11 mouse cellular contexts compared by ENCODE assay signal in the genomic region with DNA sequence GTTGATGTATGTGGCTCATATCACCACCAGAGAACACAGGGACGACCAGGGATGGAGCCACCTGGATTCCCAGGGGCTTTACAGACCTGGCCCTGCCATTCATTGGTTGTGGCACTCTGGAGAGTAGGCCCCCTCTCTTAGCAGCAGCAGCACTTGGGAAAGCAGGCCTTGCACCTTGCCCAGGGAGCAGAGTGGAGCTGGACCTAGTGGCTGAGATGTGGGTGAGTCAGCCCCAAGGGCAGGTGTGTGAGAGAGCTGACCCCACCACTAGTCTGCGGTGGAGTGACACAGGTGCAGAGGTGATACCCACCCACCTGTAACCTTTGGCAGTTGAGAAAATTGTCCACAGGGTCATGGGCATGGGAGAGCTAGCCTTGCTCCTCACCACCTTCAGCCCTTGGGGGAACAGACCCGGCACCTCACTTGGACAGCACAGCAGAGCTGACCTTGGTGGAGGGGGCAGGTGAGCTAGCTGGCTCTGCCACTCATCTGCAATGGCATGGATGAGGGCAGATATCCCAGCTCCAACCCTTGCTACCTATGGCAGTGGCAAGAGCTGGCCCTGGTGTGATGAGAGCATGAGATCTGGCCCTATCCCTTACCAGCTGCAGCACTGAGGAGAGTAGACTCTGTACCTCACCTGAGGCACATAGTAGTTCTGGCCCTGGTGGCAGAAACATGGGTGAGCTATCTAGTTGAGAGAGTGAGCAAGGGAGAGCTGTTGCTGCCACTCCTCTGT.
DNase-seq lines count a peak whose midpoint lies in the region; ATAC-seq and TF ChIP-seq lines count a peak whose summit lies in the region.
"Had no signal": no experiment of that assay in that cellular context is flagged by ENCODE, and none has a peak within 500 bp of the region (broad histone marks: within the 10 kb centered on the region; RNA-seq: fewer than 3 reads in every experiment).

No protein-coding gene starts in this region.

- no peak for TF ChIP-seq EP300 in stomach, postnatal 0 days (optimal IDR thresholded peaks at IDR 0.05)

- no peak overlapping the region for H3K27ac ChIP-seq in forebrain, embryonic 14.5 days (ENCODE audit: low read depth, low read length)
- no peak overlapping the region for H3K27ac ChIP-seq in forebrain, embryonic 16.5 days (ENCODE audit: low read length)
- no peak overlapping the region for H3K27ac ChIP-seq in kidney, embryonic 16.5 days (ENCODE audit: low read length)
- no peak overlapping the region for H3K27ac ChIP-seq in stomach, embryonic 15.5 days
- no peak overlapping the region for H3K27ac ChIP-seq in stomach, postnatal 0 days (replicated peaks)
- H3K27ac ChIP-seq: limb, embryonic 13.5 days had no signal

- TF ChIP-seq CTCF in stomach, postnatal 0 days (IDR thresholded peaks at IDR 0.05; ENCODE audit: low read depth), result no peak

- ATAC-seq in forebrain, embryonic 14.5 days, result 0 out of 2 replicates have a peak, but pooled peaks have one; percentile 10
- ATAC-seq in forebrain, embryonic 16.5 days, result no peak
- ATAC-seq in kidney, embryonic 16.5 days (ENCODE audit: low FRiP score, low TSS enrichment), result 0 out of 2 replicates have a peak, but pooled peaks have one; percentile 19
- peak; percentile 18; the same call in 1 of the 2 replicates for ATAC-seq in stomach, embryonic 15.5 days (ENCODE audit: insufficient read depth, low FRiP score, low read depth)
- ATAC-seq in stomach, postnatal 0 days (ENCODE audit: low FRiP score, low TSS enrichment), result no peak

- no peak overlapping the region for H3K4me2 ChIP-seq in forebrain, embryonic 14.5 days (ENCODE audit: low read length)
- H3K4me2 ChIP-seq in forebrain, embryonic 16.5 days (ENCODE audit: low read length), result no peak overlapping the region
- no peak overlapping the region for H3K4me2 ChIP-seq in kidney, embryonic 16.5 days (replicated peaks; ENCODE audit: low read depth, low read length)
- H3K4me2 ChIP-seq in stomach, embryonic 15.5 days, result no peak overlapping the region
- H3K4me2 ChIP-seq in stomach, postnatal 0 days (replicated peaks; ENCODE audit: low read depth), result no peak overlapping the region
- H3K4me2 ChIP-seq: limb, embryonic 13.5 days had no signal

- no peak overlapping the region for H3K4me3 ChIP-seq in forebrain, embryonic 14.5 days (ENCODE audit: low read depth, low read length)
- H3K4me3 ChIP-seq in forebrain, embryonic 16.5 days (replicated peaks; ENCODE audit: low read length), result no peak overlapping the region
- H3K4me3 ChIP-seq in kidney, embryonic 16.5 days (ENCODE audit: low read length), result no peak overlapping the region
- no peak overlapping the region for H3K4me3 ChIP-seq in stomach, embryonic 15.5 days (replicated peaks)
- no peak overlapping the region for H3K4me3 ChIP-seq in stomach, postnatal 0 days (ENCODE audit: low read depth, low read length)
- H3K4me3 ChIP-seq: limb, embryonic 13.5 days had no signal

- no peaks in the 10 kb centered on the region for H3K27me3 ChIP-seq in forebrain, embryonic 14.5 days (replicated peaks; ENCODE audit: control insufficient read depth, insufficient read depth, low read length)
- H3K27me3 ChIP-seq in forebrain, embryonic 16.5 days (replicated peaks; ENCODE audit: control insufficient read depth, insufficient read depth, low read length), result no peaks in the 10 kb centered on the region
- no peaks in the 10 kb centered on the region for H3K27me3 ChIP-seq in kidney, embryonic 16.5 days (ENCODE audit: insufficient read depth, low read length)
- no peaks in the 10 kb centered on the region for H3K27me3 ChIP-seq in stomach, embryonic 15.5 days (replicated peaks)
- no peaks in the 10 kb centered on the region for H3K27me3 ChIP-seq in stomach, postnatal 0 days (ENCODE audit: control insufficient read depth, insufficient read depth, low read length)
- H3K27me3 ChIP-seq: limb, embryonic 13.5 days had no signal

- H3K9ac ChIP-seq in forebrain, embryonic 14.5 days (ENCODE audit: low read length), result no peak overlapping the region
- H3K9ac ChIP-seq in forebrain, embryonic 16.5 days (replicated peaks; ENCODE audit: low read depth, low read length), result no peak overlapping the region
- no peak overlapping the region for H3K9ac ChIP-seq in kidney, embryonic 16.5 days (replicated peaks; ENCODE audit: low read length)
- no peak overlapping the region for H3K9ac ChIP-seq in stomach, embryonic 15.5 days
- H3K9ac ChIP-seq in stomach, postnatal 0 days (ENCODE audit: low read length), result no peak overlapping the region
- H3K9ac ChIP-seq: limb, embryonic 13.5 days had no signal

- no peaks in the 10 kb centered on the region for H3K9me3 ChIP-seq in forebrain, embryonic 14.5 days (replicated peaks; ENCODE audit: control insufficient read depth, low read length)
- H3K9me3 ChIP-seq in forebrain, embryonic 16.5 days (ENCODE audit: control insufficient read depth, low read length), result no peaks in the 10 kb centered on the region
- no peaks in the 10 kb centered on the region for H3K9me3 ChIP-seq in kidney, embryonic 16.5 days (ENCODE audit: low read length)
- H3K9me3 ChIP-seq in stomach, embryonic 15.5 days, result no peaks in the 10 kb centered on the region
- no peaks in the 10 kb centered on the region for H3K9me3 ChIP-seq in stomach, postnatal 0 days (ENCODE audit: control insufficient read depth, low read length)
- H3K9me3 ChIP-seq: limb, embryonic 13.5 days had no signal

- no peak for DNase-seq in forebrain, embryonic 14.5 days (ENCODE audit: low spot score)
- no peak for DNase-seq in kidney, postnatal 36 days
- no peak for DNase-seq in stomach, postnatal 0 days (ENCODE audit: low spot score)
- DNase-seq in retina, postnatal 1 day, result no peak
- no peak for DNase-seq in ovary, adult 18-20 months (ENCODE audit: low spot score)
- DNase-seq: cerebellum, postnatal 14 days; right cerebral cortex, postnatal 25 days had no signal

- no peaks in the 10 kb centered on the region for H3K36me3 ChIP-seq in forebrain, embryonic 14.5 days (ENCODE audit: control insufficient read depth, insufficient read depth, low read length)
- no peaks in the 10 kb centered on the region for H3K36me3 ChIP-seq in forebrain, embryonic 16.5 days (ENCODE audit: control insufficient read depth, insufficient read depth)
- no peaks in the 10 kb centered on the region for H3K36me3 ChIP-seq in kidney, embryonic 16.5 days (ENCODE audit: insufficient read depth, low read length)
- H3K36me3 ChIP-seq in stomach, embryonic 15.5 days, result no peaks in the 10 kb centered on the region
- H3K36me3 ChIP-seq in stomach, postnatal 0 days (ENCODE audit: control insufficient read depth, insufficient read depth, low read length), result no peaks in the 10 kb centered on the region
- H3K36me3 ChIP-seq: limb, embryonic 13.5 days had no signal

- WGBS in forebrain, embryonic 14.5 days, result 85% methylated on average over 3 of the region's 3 CpGs
- whole genome bisulfite sequencing in forebrain, embryonic 16.5 days, result 88% methylated on average over 3 of the region's 3 CpGs
- WGBS in kidney, embryonic 16.5 days, result 85% methylated on average over 3 of the region's 3 CpGs
- 79% methylated on average over 3 of the region's 3 CpGs for WGBS in stomach, embryonic 15.5 days
- 84% methylated on average over 3 of the region's 3 CpGs for WGBS in stomach, postnatal 0 days

- no peaks in the 10 kb centered on the region for H3K4me1 ChIP-seq in forebrain, embryonic 14.5 days (ENCODE audit: control insufficient read depth, insufficient read depth, low read length)
- no peaks in the 10 kb centered on the region for H3K4me1 ChIP-seq in forebrain, embryonic 16.5 days (replicated peaks; ENCODE audit: control insufficient read depth, insufficient read depth, low read length)
- 0 out of 2 replicates have a peak, but pooled peaks cover 3% of the 10 kb centered on the region for H3K4me1 ChIP-seq in kidney, embryonic 16.5 days (ENCODE audit: insufficient read depth, low read length)
- H3K4me1 ChIP-seq in stomach, embryonic 15.5 days, result no peaks in the 10 kb centered on the region
- H3K4me1 ChIP-seq in stomach, postnatal 0 days (replicated peaks; ENCODE audit: control insufficient read depth, insufficient read depth), result no peaks in the 10 kb centered on the region

Comparison
In these comparisons a context has a peak if more than half of its experiments do, and no peak if none do; other contexts are left out.
1. ATAC-seq: peak in forebrain, embryonic 14.5 days (single experiment), kidney, embryonic 16.5 days (single experiment) and stomach, embryonic 15.5 days (single experiment); none in forebrain, embryonic 16.5 days (single experiment) and stomach, postnatal 0 days (single experiment).